In genomic region chr15:12368850-12369249, GRCm38 (mm10) we compare ENCODE assay signal across 27 mouse cellular contexts. TPM values are rescaled to one million over a fixed set of nuclear protein-coding genes. Genes with fewer than 3 reads are reported as not detected.
A peak's percentile ranks its signal among the peaks of the same experiment; 100 is the strongest.
DNase-seq lines count a peak whose midpoint lies in the region; ATAC-seq and TF ChIP-seq lines count a peak whose summit lies in the region.
"Had no signal": no experiment of that assay in that cellular context is flagged by ENCODE, and none has a peak within 500 bp of the region (broad histone marks: within the 10 kb centered on the region; RNA-seq: fewer than 3 reads in every experiment).

No protein-coding gene starts in this region.

- no peaks in the 10 kb centered on the region for H3K9me3 ChIP-seq in forebrain, postnatal 0 days (ENCODE audit: low read length)
- H3K9me3 ChIP-seq in forebrain, embryonic 12.5 days: no peaks in the 10 kb centered on the region
- H3K9me3 ChIP-seq in liver, embryonic 14.5 days (ENCODE audit: control insufficient read depth, low read length): no peaks in the 10 kb centered on the region
- no peaks in the 10 kb centered on the region for H3K9me3 ChIP-seq in MEL (replicated peaks; ENCODE audit: insufficient read depth, low read length)
- H3K9me3 ChIP-seq: embryonic facial prominence, embryonic 13.5 days; embryonic facial prominence, embryonic 15.5 days; forebrain, embryonic 10.5 days; forebrain, embryonic 13.5 days; forebrain, embryonic 15.5 days; G1E had no signal

- no peak for DNase-seq in forebrain, postnatal 0 days
- no peak for DNase-seq in liver, embryonic 14.5 days (ENCODE audit: low read depth in 3 of 3, low spot score in 3 of 3)
- DNase-seq in liver: no peak
- DNase-seq in MEL (ENCODE audit: low read depth, low spot score): no peak
- DNase-seq: adrenal gland, adult 2 months; adrenal gland, postnatal 10 days; adrenal gland, postnatal 25 days; B cell, adult 2 months; cerebellum, adult 11 months; cerebellum, adult 18-20 months; cerebellum, adult 8-10 months; cerebellum, adult 9-11 months; cerebellum, postnatal 14 days; cerebellum, postnatal 36 days; embryo, embryonic 11 days had no signal

- no peak for TF ChIP-seq POLR2A in MEL (IDR thresholded peaks at IDR 0.05; ENCODE audit: control insufficient read depth in 1 of 2, insufficient read depth in 1 of 2, low read depth in 1 of 2, low read length in 2 of 2, poor library complexity in 1 of 2)

- TF ChIP-seq CTCF in forebrain, postnatal 0 days (IDR thresholded peaks at IDR 0.05; ENCODE audit: low read depth): peak; percentile 3; the same call in 1 of the 2 replicates
- 0 out of 2 replicates have a peak, but pooled peaks have one; percentile 4 for TF ChIP-seq CTCF in liver, embryonic 14.5 days (IDR thresholded peaks at IDR 0.05; ENCODE audit: low read depth)
- TF ChIP-seq CTCF in MEL (IDR thresholded peaks at IDR 0.05 in 2 of 3, conservative IDR thresholded peaks at IDR 0.05 in 1 of 3; ENCODE audit: control insufficient read depth in 1 of 3, insufficient read depth in 1 of 3, low read depth in 2 of 3, low read length in 3 of 3, poor library complexity in 1 of 3, severe bottlenecking in 1 of 3): no peak; a peak in 1 of 6 replicates

- no peak for ATAC-seq in forebrain, postnatal 0 days
- no peak for ATAC-seq in forebrain, embryonic 12.5 days (ENCODE audit: low FRiP score)
- no peak for ATAC-seq in liver, embryonic 14.5 days (ENCODE audit: insufficient read depth)
- ATAC-seq: CD4-positive, CD25-positive, alpha-beta regulatory T cell, adult 4 months; forebrain, embryonic 13.5 days; forebrain, embryonic 15.5 days had no signal

- TF ChIP-seq RAD21 in MEL (IDR thresholded peaks at IDR 0.05; ENCODE audit: low read depth, low read length): no peak

- H3K36me3 ChIP-seq in forebrain, postnatal 0 days (ENCODE audit: insufficient read depth): no peaks in the 10 kb centered on the region
- no peaks in the 10 kb centered on the region for H3K36me3 ChIP-seq in forebrain, embryonic 12.5 days (replicated peaks)
- no peaks in the 10 kb centered on the region for H3K36me3 ChIP-seq in liver, embryonic 14.5 days (replicated peaks; ENCODE audit: control insufficient read depth, insufficient read depth, low read depth)
- H3K36me3 ChIP-seq in MEL (ENCODE audit: control insufficient read depth in 1 of 2, insufficient read depth in 2 of 2, low read length in 2 of 2): peaks cover 0 to 35% of the 10 kb centered on the region in 2 experiments; a peak in 2 of 4 replicates
- H3K36me3 ChIP-seq: forebrain, embryonic 15.5 days had no signal

- H3K4me3 ChIP-seq in forebrain, postnatal 0 days (ENCODE audit: low read depth, low read length): no peak overlapping the region
- no peak overlapping the region for H3K4me3 ChIP-seq in forebrain, embryonic 12.5 days (replicated peaks)
- H3K4me3 ChIP-seq in liver, embryonic 14.5 days (ENCODE audit: insufficient read depth in 1 of 2, low read depth in 2 of 2, low read length in 2 of 2): no peak overlapping the region
- H3K4me3 ChIP-seq in MEL (ENCODE audit: control insufficient read depth in 1 of 2, insufficient read depth in 1 of 2, low read depth in 2 of 2, low read length in 2 of 2): no peak overlapping the region
- H3K4me3 ChIP-seq: embryonic facial prominence, embryonic 13.5 days; embryonic facial prominence, embryonic 15.5 days; erythroblast, embryonic 14.5 days; forebrain, embryonic 10.5 days; forebrain, embryonic 13.5 days; forebrain, embryonic 15.5 days had no signal

- H3K79me2 ChIP-seq in MEL (ENCODE audit: control insufficient read depth, insufficient read depth, low read length, poor library complexity): no peaks in the 10 kb centered on the region; the same call in 1 of the 2 replicates

- no peak overlapping the region for H3K4me2 ChIP-seq in forebrain, postnatal 0 days (ENCODE audit: low read depth)
- H3K4me2 ChIP-seq in forebrain, embryonic 12.5 days: no peak overlapping the region
- no peak overlapping the region for H3K4me2 ChIP-seq in liver, embryonic 14.5 days (ENCODE audit: low read depth)
- H3K4me2 ChIP-seq: embryonic facial prominence, embryonic 13.5 days; embryonic facial prominence, embryonic 15.5 days; forebrain, embryonic 13.5 days; forebrain, embryonic 15.5 days had no signal

- TF ChIP-seq EP300 in liver, embryonic 14.5 days (IDR thresholded peaks at IDR 0.05; ENCODE audit: low read depth): no peak
- TF ChIP-seq EP300 in MEL (IDR thresholded peaks at IDR 0.05; ENCODE audit: low read depth in 1 of 2, low read length in 2 of 2): no peak

- no peaks in the 10 kb centered on the region for H3K27me3 ChIP-seq in forebrain, postnatal 0 days (ENCODE audit: insufficient read depth, low read length)
- peaks cover 7% of the 10 kb centered on the region; the same call in 1 of the 2 replicates for H3K27me3 ChIP-seq in forebrain, embryonic 12.5 days
- no peaks in the 10 kb centered on the region for H3K27me3 ChIP-seq in liver, embryonic 14.5 days (ENCODE audit: control insufficient read depth, insufficient read depth, low read length)
- no peaks in the 10 kb centered on the region for H3K27me3 ChIP-seq in MEL (ENCODE audit: control insufficient read depth in 1 of 2, insufficient read depth in 2 of 2, low read length in 2 of 2)
- H3K27me3 ChIP-seq: CH12.LX; embryonic facial prominence, embryonic 13.5 days; embryonic facial prominence, embryonic 15.5 days; forebrain, embryonic 13.5 days; forebrain, embryonic 15.5 days had no signal

- H3K4me1 ChIP-seq in forebrain, postnatal 0 days (ENCODE audit: insufficient read depth): peaks cover 16% of the 10 kb centered on the region; the same call in 1 of the 2 replicates
- peaks cover 25% of the 10 kb centered on the region for H3K4me1 ChIP-seq in forebrain, embryonic 12.5 days
- H3K4me1 ChIP-seq in liver, embryonic 14.5 days (replicated peaks; ENCODE audit: control insufficient read depth in 2 of 2, insufficient read depth in 2 of 2, low read length in 1 of 2): peaks cover 20 to 29% of the 10 kb centered on the region in 2 experiments
- peaks cover 20 to 42% of the 10 kb centered on the region in 2 experiments for H3K4me1 ChIP-seq in MEL (ENCODE audit: control insufficient read depth in 1 of 2, insufficient read depth in 2 of 2, low read length in 2 of 2)

- 92% methylated on average over 4 of the region's 4 CpGs for WGBS in forebrain, postnatal 0 days
- WGBS in forebrain, embryonic 12.5 days: 81% methylated on average over 4 of the region's 4 CpGs
- WGBS in liver, embryonic 14.5 days (ENCODE audit: insufficient replicate concordance): 55% methylated on average over 4 of the region's 4 CpGs

- no peak overlapping the region for H3K27ac ChIP-seq in forebrain, postnatal 0 days (ENCODE audit: low read depth, low read length)
- no peak overlapping the region for H3K27ac ChIP-seq in forebrain, embryonic 12.5 days
- H3K27ac ChIP-seq in liver, embryonic 14.5 days: no peak overlapping the region
- H3K27ac ChIP-seq in MEL (ENCODE audit: control insufficient read depth, low read depth, low read length): peak overlapping the region; percentile 98
- H3K27ac ChIP-seq: embryonic facial prominence, embryonic 13.5 days; embryonic facial prominence, embryonic 15.5 days; forebrain, embryonic 10.5 days; forebrain, embryonic 13.5 days; forebrain, embryonic 15.5 days had no signal

- no peak overlapping the region for H3K9ac ChIP-seq in forebrain, postnatal 0 days
- H3K9ac ChIP-seq in forebrain, embryonic 12.5 days: no peak overlapping the region
- no peak overlapping the region for H3K9ac ChIP-seq in liver, embryonic 14.5 days (replicated peaks)
- H3K9ac ChIP-seq in MEL (ENCODE audit: control insufficient read depth, low read depth, low read length, poor library complexity, severe bottlenecking): no peak overlapping the region; the same call in 1 of the 2 replicates
- H3K9ac ChIP-seq: embryonic facial prominence, embryonic 13.5 days; embryonic facial prominence, embryonic 15.5 days; forebrain, embryonic 13.5 days; forebrain, embryonic 15.5 days had no signal

TF ChIP-seq in MEL, 35 proteins besides CTCF, POLR2A, EP300 and RAD21:
- TF ChIP-seq NELFE (IDR thresholded peaks at IDR 0.05; ENCODE audit: low read depth, low read length) (no peak), TBP (IDR thresholded peaks at IDR 0.05; ENCODE audit: low read depth, low read length) (peak; percentile 70)
TF ChIP-seq in MEL: peak in this region for 1.

RNA-seq across cellular contexts. Expression of gene 1810049J17Rik, which starts 47.2 kb away (rescaled TPM):
- total RNA-seq in forebrain, postnatal 0 days (2014; rRNA removed): not detected in 2 replicates
- polyA plus RNA-seq in forebrain, postnatal 0 days (2015; fragmentation: Nextera tagmentation; extraction: Ambion mirVana): 0.72 and 2.1 TPM in 2 replicates
- 1.1 TPM in 1 of 2 replicates, not detected in the other for polyA plus RNA-seq in forebrain, embryonic 12.5 days (2016; fragmentation: Nextera tagmentation; extraction: Ambion mirVana)
- polyA plus RNA-seq in liver, embryonic 14.5 days (2012; rRNA removed): not detected in 2 replicates
- polyA plus RNA-seq in liver, embryonic 14.5 days (2014; fragmentation: Nextera tagmentation; extraction: Ambion mirVana): 2.3 and 3.1 TPM in 2 replicates
- 17.9 and 23.9 TPM in 2 replicates for total RNA-seq in MEL (2012; rRNA removed)
- not detected for polyA plus RNA-seq in MEL (2012; ENCODE audit: insufficient read depth in 1 of 2, insufficient read length in 2 of 2, low read depth in 1 of 2, low replicate concordance in 2 of 2, missing spikeins in 1 of 2)
- total RNA-seq: adrenal gland, postnatal 25 days had no signal
- polyA plus RNA-seq: brain, embryonic 14.5 days; CD4-positive, CD25-positive, alpha-beta regulatory T cell, adult 4 months; embryonic facial prominence, embryonic 11.5 days; embryonic facial prominence, embryonic 13.5 days; erythroblast, embryonic 14.5 days; forebrain, embryonic 10.5 days; forebrain, embryonic 13.5 days had no signal

RNA-seq across cellular contexts. Expression of gene Golph3, which starts 47.6 kb away (rescaled TPM):
- 78.5 and 106 TPM in 2 replicates for total RNA-seq in forebrain, postnatal 0 days (2014; rRNA removed)
- polyA plus RNA-seq in forebrain, postnatal 0 days (2015; fragmentation: Nextera tagmentation; extraction: Ambion mirVana): 45.0 and 51.3 TPM in 2 replicates
- 85.3 and 88.5 TPM in 2 replicates for polyA plus RNA-seq in forebrain, embryonic 12.5 days (2016; fragmentation: Nextera tagmentation; extraction: Ambion mirVana)
- 33.8 and 35.2 TPM in 2 replicates for polyA plus RNA-seq in liver, embryonic 14.5 days (2012; rRNA removed)
- polyA plus RNA-seq in liver, embryonic 14.5 days (2014; fragmentation: Nextera tagmentation; extraction: Ambion mirVana): 58.4 and 60.9 TPM in 2 replicates
- 99.2 and 113 TPM in 2 replicates for total RNA-seq in MEL (2012; rRNA removed)
- 100 to 1,000 TPM in 1 of 2 experiments, 10 to 100 TPM in 1; 81.1 to 149 TPM for polyA plus RNA-seq in MEL (2012; ENCODE audit: insufficient read depth in 1 of 2, insufficient read length in 2 of 2, low read depth in 1 of 2, low replicate concordance in 2 of 2, missing spikeins in 1 of 2)

Comparison
In these comparisons a context has a peak if more than half of its experiments do, and no peak if none do; other contexts are left out.
1. CTCF ChIP-seq: peak in forebrain, postnatal 0 days (single experiment) and liver, embryonic 14.5 days (single experiment); none in MEL (0 of 3).